ENCODE assay signal across 8 mouse cellular contexts in the genomic region with DNA sequence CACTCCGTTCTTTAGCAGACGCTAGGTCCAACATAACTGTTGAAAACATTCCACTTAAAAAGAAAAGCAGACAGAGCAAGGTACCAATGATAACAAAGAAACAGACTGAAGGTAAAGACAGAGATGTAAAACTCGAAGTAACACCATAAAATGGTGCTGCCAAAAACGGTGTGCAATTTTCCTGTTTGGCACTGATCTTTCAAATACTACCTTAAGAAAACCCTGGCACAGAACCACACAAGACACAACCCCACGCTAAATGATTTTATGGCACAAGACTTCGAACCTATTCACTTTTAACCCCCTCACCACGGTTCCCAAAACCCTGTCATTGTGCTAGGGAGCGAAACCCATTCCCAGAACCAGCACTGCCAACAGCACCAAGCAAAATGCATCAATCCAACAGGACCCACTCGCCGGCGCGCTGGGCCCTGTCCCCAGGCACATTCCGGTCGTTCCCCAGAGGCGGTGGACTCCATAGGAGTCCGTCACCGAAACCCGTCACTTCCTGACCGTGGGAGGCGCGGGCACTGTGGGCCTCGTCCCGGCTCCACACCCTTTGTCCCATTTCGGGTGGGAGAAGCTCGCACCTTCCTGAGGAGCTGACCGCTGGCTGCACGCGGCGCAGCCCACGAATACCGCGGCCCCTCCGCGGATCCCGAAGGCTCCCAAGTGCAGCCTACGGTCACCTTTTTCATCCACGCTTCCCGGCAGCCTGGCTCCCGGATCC. TPM values are rescaled to one million over a fixed set of nuclear protein-coding genes. Genes with fewer than 3 reads are reported as not detected.
DNase-seq lines count a peak whose midpoint lies in the region; ATAC-seq and TF ChIP-seq lines count a peak whose summit lies in the region.

No protein-coding gene starts in this region.

- peak overlapping the region; percentile 59 for H3K27ac ChIP-seq in brown adipose tissue, adult 24 weeks (replicated peaks; ENCODE audit: low read depth, low read length)
- H3K27ac ChIP-seq in forebrain, postnatal 0 days (ENCODE audit: low read depth, low read length): peak overlapping the region; percentile 86
- peak overlapping the region; percentile 72 for H3K27ac ChIP-seq in hindbrain, embryonic 11.5 days (ENCODE audit: low read depth, low read length)
- H3K27ac ChIP-seq in left cerebral cortex, adult 2 months: peak overlapping the region; percentile 89
- peak overlapping the region; percentile 43 for H3K27ac ChIP-seq in macrophage

- no peaks in the 10 kb centered on the region for H3K9me3 ChIP-seq in forebrain, postnatal 0 days (ENCODE audit: low read length)
- H3K9me3 ChIP-seq in hindbrain, embryonic 11.5 days (ENCODE audit: control insufficient read depth, low read length): no peaks in the 10 kb centered on the region

- under 1% methylated on average over 39 of the region's 39 CpGs for WGBS in forebrain, postnatal 0 days
- WGBS in hindbrain, embryonic 11.5 days: 1% methylated on average over 39 of the region's 39 CpGs
- 2% methylated on average over 25 of the region's 39 CpGs for WGBS in macrophage (ENCODE audit: missing documents)

- H3K4me3 ChIP-seq in brown adipose tissue, adult 24 weeks (ENCODE audit: insufficient read depth, low read depth, low read length): peak overlapping the region; percentile 66
- H3K4me3 ChIP-seq in forebrain, postnatal 0 days (ENCODE audit: low read depth, low read length): peak overlapping the region; percentile 92
- H3K4me3 ChIP-seq in hindbrain, embryonic 11.5 days (ENCODE audit: low read depth, low read length): peak overlapping the region; percentile 99
- peak overlapping the region; percentile 94 for H3K4me3 ChIP-seq in left cerebral cortex, adult 2 months
- peak overlapping the region; percentile 82 for H3K4me3 ChIP-seq in macrophage (ENCODE audit: inconsistent target)

- H3K9ac ChIP-seq in forebrain, postnatal 0 days: peak overlapping the region; percentile 83
- peak overlapping the region; percentile 99 for H3K9ac ChIP-seq in hindbrain, embryonic 11.5 days (ENCODE audit: low read depth, low read length)

- no peak for TF ChIP-seq CTCF in forebrain, postnatal 0 days (IDR thresholded peaks at IDR 0.05; ENCODE audit: low read depth)
- TF ChIP-seq CTCF in left cerebral cortex, adult 2 months (IDR thresholded peaks at IDR 0.05): no peak

- H3K4me1 ChIP-seq in brown adipose tissue, adult 24 weeks (ENCODE audit: control insufficient read depth, insufficient read depth, insufficient read length, low read length): no peaks in the 10 kb centered on the region
- peaks cover 10% of the 10 kb centered on the region for H3K4me1 ChIP-seq in forebrain, postnatal 0 days (ENCODE audit: insufficient read depth)
- no peaks in the 10 kb centered on the region for H3K4me1 ChIP-seq in hindbrain, embryonic 11.5 days (replicated peaks; ENCODE audit: control insufficient read depth, insufficient read depth, low read length)

- no peaks in the 10 kb centered on the region for H3K27me3 ChIP-seq in forebrain, postnatal 0 days (ENCODE audit: insufficient read depth, low read length)
- no peaks in the 10 kb centered on the region for H3K27me3 ChIP-seq in hindbrain, embryonic 11.5 days (ENCODE audit: control insufficient read depth, insufficient read depth, low read length)

- no peak; the same call in 1 of the 2 replicates for ATAC-seq in forebrain, postnatal 0 days
- peak; percentile 11 for ATAC-seq in hindbrain, embryonic 11.5 days (ENCODE audit: low FRiP score)

- peak overlapping the region; percentile 98 for H3K4me2 ChIP-seq in forebrain, postnatal 0 days (ENCODE audit: low read depth)
- H3K4me2 ChIP-seq in hindbrain, embryonic 11.5 days (replicated peaks; ENCODE audit: low read depth, low read length): peak overlapping the region; percentile 74

- H3K36me3 ChIP-seq in forebrain, postnatal 0 days (ENCODE audit: insufficient read depth): peaks cover 26% of the 10 kb centered on the region
- no peaks in the 10 kb centered on the region for H3K36me3 ChIP-seq in hindbrain, embryonic 11.5 days (ENCODE audit: control insufficient read depth, insufficient read depth, low read length)
- H3K36me3 ChIP-seq in macrophage (ENCODE audit: inconsistent target): 0 out of 2 replicates have a peak, but pooled peaks cover 4% of the 10 kb centered on the region

- intact Hi-C loops in left cerebral cortex, adult 2 months (cut with DNase I): loop anchor here (5.0 kb wide), 1 partner anchor 67 kb away; the partner anchor contains the start of gene Tmem204

- peak; percentile 51 for DNase-seq in cerebellum, adult 11-12 months
- no peak for DNase-seq in cerebellum, adult 8-10 months
- DNase-seq in forebrain, postnatal 0 days: peak; percentile 22
- DNase-seq in hindbrain, embryonic 11.5 days (ENCODE audit: low spot score): peak; percentile 53
- peak; percentile 52 to 62 for DNase-seq in left cerebral cortex, adult 2 months (ENCODE audit: extremely low spot score in 1 of 2, low spot score in 2 of 2)
- DNase-seq in spleen, postnatal 4 days (ENCODE audit: low spot score in 2 of 2): peak; percentile 50 to 80

- peaks cover 51% of the 10 kb centered on the region for H3K79me2 ChIP-seq in macrophage (ENCODE audit: inconsistent target)

RNA-seq across cellular contexts. Expression of gene Cramp1l, which starts 0.6 kb away (rescaled TPM):
- 4.2 and 4.8 TPM in 2 replicates for polyA plus RNA-seq in brown adipose tissue, adult 24 weeks (2012; ENCODE audit: insufficient read depth, insufficient read length, missing spikeins)
- total RNA-seq in forebrain, postnatal 0 days (2014; rRNA removed): 16.2 and 21.5 TPM in 2 replicates
- polyA plus RNA-seq in forebrain, postnatal 0 days (2015; fragmentation: Nextera tagmentation; extraction: Ambion mirVana): 1.9 and 2.9 TPM in 2 replicates
- 11.2 and 15.1 TPM in 2 replicates for polyA plus RNA-seq in hindbrain, embryonic 11.5 days (2014; fragmentation: Nextera tagmentation; extraction: Ambion mirVana)
- total RNA-seq in left cerebral cortex, adult 2 months (2021): 10 to 100 TPM; 31.9 to 33.9 TPM
- total RNA-seq in macrophage (2018; cell fraction: chromatin; rRNA removed): 10 to 100 TPM; 18.4 to 71.2 (median 45.9) TPM
- total RNA-seq in macrophage (2018; cell fraction: cytosol; rRNA removed): 10 to 100 TPM in 20 of 26 experiments, 1 to 10 TPM in 6; 6.0 to 17.1 (median 13.3) TPM
- 10 to 100 TPM; 14.4 to 47.9 (median 26.1) TPM for total RNA-seq in macrophage (2018; cell fraction: nucleus; rRNA removed)
- polyA plus RNA-seq in macrophage (2018): 6.7 to 8.9 TPM (median 7.8 TPM) in 3 replicates

RNA-seq across cellular contexts. Expression of gene Ift140, which starts 0.9 kb away (rescaled TPM):
- polyA plus RNA-seq in brown adipose tissue, adult 24 weeks (2012; ENCODE audit: insufficient read depth, insufficient read length, missing spikeins): 3.8 and 4.1 TPM in 2 replicates
- 31.8 and 37.7 TPM in 2 replicates for total RNA-seq in forebrain, postnatal 0 days (2014; rRNA removed)
- polyA plus RNA-seq in forebrain, postnatal 0 days (2015; fragmentation: Nextera tagmentation; extraction: Ambion mirVana): 11.6 and 15.2 TPM in 2 replicates
- 15.9 and 17.5 TPM in 2 replicates for polyA plus RNA-seq in hindbrain, embryonic 11.5 days (2014; fragmentation: Nextera tagmentation; extraction: Ambion mirVana)
- total RNA-seq in left cerebral cortex, adult 2 months (2021): 10 to 100 TPM; 17.9 to 21.0 TPM
- 10 to 100 TPM in 23 of 26 experiments, 1 to 10 TPM in 3; 3.5 to 54.1 (median 32.1) TPM for total RNA-seq in macrophage (2018; cell fraction: chromatin; rRNA removed)
- total RNA-seq in macrophage (2018; cell fraction: cytosol; rRNA removed): 1 to 10 TPM; 4.3 to 9.7 (median 6.7) TPM
- total RNA-seq in macrophage (2018; cell fraction: nucleus; rRNA removed): 10 to 100 TPM in 19 of 26 experiments, 1 to 10 TPM in 7; 3.2 to 28.9 (median 12.6) TPM
- 5.9 to 8.6 TPM (median 6.8 TPM) in 3 replicates for polyA plus RNA-seq in macrophage (2018)

RNA-seq across cellular contexts. Expression of gene Jpt2, which starts 54.5 kb away (rescaled TPM):
- polyA plus RNA-seq in brown adipose tissue, adult 24 weeks (2012; ENCODE audit: insufficient read depth, insufficient read length, missing spikeins): 3.0 and 3.4 TPM in 2 replicates
- total RNA-seq in forebrain, postnatal 0 days (2014; rRNA removed): 52.3 and 64.7 TPM in 2 replicates
- polyA plus RNA-seq in forebrain, postnatal 0 days (2015; fragmentation: Nextera tagmentation; extraction: Ambion mirVana): 46.2 and 58.4 TPM in 2 replicates
- 214 and 237 TPM in 2 replicates for polyA plus RNA-seq in hindbrain, embryonic 11.5 days (2014; fragmentation: Nextera tagmentation; extraction: Ambion mirVana)
- 1 to 10 TPM; 5.3 to 6.9 TPM for total RNA-seq in left cerebral cortex, adult 2 months (2021)
- total RNA-seq in macrophage (2018; cell fraction: chromatin; rRNA removed): 10 to 100 TPM in 21 of 26 experiments, 1 to 10 TPM in 5; 5.2 to 38.2 (median 13.2) TPM
- 10 to 100 TPM; 17.2 to 28.1 (median 23.0) TPM for total RNA-seq in macrophage (2018; cell fraction: cytosol; rRNA removed)
- 10 to 100 TPM in 18 of 26 experiments, 1 to 10 TPM in 8; 5.7 to 42.1 (median 13.7) TPM for total RNA-seq in macrophage (2018; cell fraction: nucleus; rRNA removed)
- 22.2 to 58.8 TPM (median 31.5 TPM) in 3 replicates for polyA plus RNA-seq in macrophage (2018)
